Mouse (Mus musculus): ENCODE data around the gene Magix. TPM values are rescaled to one million over a fixed set of nuclear protein-coding genes. Genes with fewer than 3 reads are reported as not detected.

The Magix gene
- total RNA-seq, 2 experiments from 2014 or later, result 25.2 to 27.9 TPM

GRCm38 (mm10) chrX:7674284-7675000, 6.6 kb downstream of the Magix start:
- no peak for DNase-seq

- no peak for DNase-seq
These were observed 7.3 kb downstream of the Magix start for GRCm38 (mm10) chrX:7673578-7674281.

- no peak for DNase-seq
These were observed 8.3 kb downstream of the Magix start for GRCm38 (mm10) chrX:7672739-7673138.

- DNase-seq, result peak; percentile 51
These were observed 10.0 kb downstream of the Magix start, which contains the start of gene Plp2 for GRCm38 (mm10) chrX:7670921-7671623. Plp2 (minus strand) TSS chrX:7671390.

GRCm38 (mm10) chrX:7670390-7670881, 10.6 kb downstream of the Magix start:
- peak; percentile 79 to 83 for DNase-seq

- DNase-seq, result no peak
These were observed 15.1 kb downstream of the Magix start for GRCm38 (mm10) chrX:7665739-7666502.

GRCm38 (mm10) chrX:7664791-7665190, 16.3 kb downstream of the Magix start:
- peak; percentile 55 to 72 for DNase-seq

GRCm38 (mm10) chrX:7662936-7663335, 18.1 kb downstream of the Magix start:
- no peak for DNase-seq

GRCm38 (mm10) chrX:7661086-7661485, 20.0 kb downstream of the Magix start:
- peak in 1 of 2 experiments; percentile 35 for DNase-seq

GRCm38 (mm10) chrX:7658785-7659589, 22.1 kb downstream of the Magix start:
- DNase-seq, result peak; percentile 54 to 76

- peak; percentile 73 to 82 for DNase-seq
These were observed 22.8 kb downstream of the Magix start for GRCm38 (mm10) chrX:7658031-7658784.

- peak; percentile 83 to 86 for DNase-seq
These were observed 23.8 kb downstream of the Magix start, which contains the start of gene Prickle3 for GRCm38 (mm10) chrX:7657221-7657639. Prickle3 (plus strand) TSS chrX:7657260.

- peak; percentile 85 to 92 for DNase-seq
These were observed 32.3 kb downstream of the Magix start for GRCm38 (mm10) chrX:7648671-7649304.

GRCm38 (mm10) chrX:7645349-7645748, 35.7 kb downstream of the Magix start:
- peak; percentile 67 to 90 for DNase-seq

GRCm38 (mm10) chrX:7640785-7641184, 40.3 kb downstream of the Magix start:
- no peak for DNase-seq

- no peak for DNase-seq
These were observed 41.3 kb downstream of the Magix start for GRCm38 (mm10) chrX:7639536-7640325.

- DNase-seq, result peak; percentile 66 to 75
These were observed 42.5 kb downstream of the Magix start, which contains the start of gene Syp for GRCm38 (mm10) chrX:7638401-7639091. Syp (plus strand) TSS chrX:7638471.

GRCm38 (mm10) chrX:7635101-7635500, 46.0 kb downstream of the Magix start:
- DNase-seq, result no peak

Data from heart, adult 18-20 months (tissue).